Mouse (Mus musculus): Measurements from ENCODE around the gene Hnrnpul1.
A peak's percentile ranks its signal among the peaks of the same experiment; 100 is the strongest.

Gene Hnrnpul1

GRCm38 (mm10) chr7:25689603-25690021, 64.9 kb downstream of the Hnrnpul1 start:
- no peak for DNase-seq (ENCODE audit: low read depth)

GRCm38 (mm10) chr7:25688810-25689586, 65.6 kb downstream of the Hnrnpul1 start:
- peak; percentile 92 for DNase-seq (ENCODE audit: low read depth)

GRCm38 (mm10) chr7:25687811-25688401, 66.7 kb downstream of the Hnrnpul1 start:
- DNase-seq (ENCODE audit: low read depth), result peak; percentile 61

GRCm38 (mm10) chr7:25686680-25687531, 67.7 kb downstream of the Hnrnpul1 start, which contains the start of gene Tgfb1:
Gene Tgfb1 (plus strand): TSS chr7:25687002.
- peak; percentile 92 for DNase-seq (ENCODE audit: low read depth)

GRCm38 (mm10) chr7:25685926-25686470, 68.6 kb downstream of the Hnrnpul1 start:
- no peak for DNase-seq (ENCODE audit: low read depth)

GRCm38 (mm10) chr7:25684659-25685058, 69.9 kb downstream of the Hnrnpul1 start:
- DNase-seq (ENCODE audit: low read depth), result no peak

GRCm38 (mm10) chr7:25683474-25684180, 70.9 kb downstream of the Hnrnpul1 start:
- DNase-seq (ENCODE audit: low read depth), result peak; percentile 73

- peak; percentile 74 for DNase-seq (ENCODE audit: low read depth)
Observed at GRCm38 (mm10) chr7:25681341-25682231, 73.0 kb downstream of the Hnrnpul1 start.

GRCm38 (mm10) chr7:25680514-25681258, 73.9 kb downstream of the Hnrnpul1 start, which contains the start of gene B9d2:
Gene B9d2 (plus strand): TSS chr7:25680780.
- DNase-seq (ENCODE audit: low read depth), result peak; percentile 98

- DNase-seq (ENCODE audit: low read depth), result no peak
Observed at GRCm38 (mm10) chr7:25679971-25680370, 74.6 kb downstream of the Hnrnpul1 start.

- DNase-seq (ENCODE audit: low read depth), result no peak
Observed at GRCm38 (mm10) chr7:25677013-25677412, 77.5 kb downstream of the Hnrnpul1 start.

- no peak for DNase-seq (ENCODE audit: low read depth)
Observed at GRCm38 (mm10) chr7:25676085-25676781, 78.3 kb downstream of the Hnrnpul1 start.

- no peak for DNase-seq (ENCODE audit: low read depth)
Observed at GRCm38 (mm10) chr7:25675405-25675804, 79.2 kb downstream of the Hnrnpul1 start.

GRCm38 (mm10) chr7:25674719-25675300, 79.7 kb downstream of the Hnrnpul1 start, which contains the start of gene Tmem91:
Gene Tmem91 (minus strand): TSS chr7:25675166.
- DNase-seq (ENCODE audit: low read depth), result peak; percentile 13

- DNase-seq (ENCODE audit: low read depth), result peak; percentile 41
Observed at GRCm38 (mm10) chr7:25674297-25674696, 80.3 kb downstream of the Hnrnpul1 start.

- no peak for DNase-seq (ENCODE audit: low read depth)
Observed at GRCm38 (mm10) chr7:25672442-25672841, 82.1 kb downstream of the Hnrnpul1 start.

- DNase-seq (ENCODE audit: low read depth), result no peak
Observed at GRCm38 (mm10) chr7:25671686-25672085, 82.9 kb downstream of the Hnrnpul1 start.

All from naive thymus-derived CD4-positive, alpha-beta T cell, adult 2 months (primary cell).